Mouse (Mus musculus): ENCODE measurements at regions not wholly inside any gene's neighbourhood (a gene's known extent, or its start where the extent isn't known, plus 50 kb on each side); places are given as distances from the start of the nearest gene placed in this dataset.

DNA sequence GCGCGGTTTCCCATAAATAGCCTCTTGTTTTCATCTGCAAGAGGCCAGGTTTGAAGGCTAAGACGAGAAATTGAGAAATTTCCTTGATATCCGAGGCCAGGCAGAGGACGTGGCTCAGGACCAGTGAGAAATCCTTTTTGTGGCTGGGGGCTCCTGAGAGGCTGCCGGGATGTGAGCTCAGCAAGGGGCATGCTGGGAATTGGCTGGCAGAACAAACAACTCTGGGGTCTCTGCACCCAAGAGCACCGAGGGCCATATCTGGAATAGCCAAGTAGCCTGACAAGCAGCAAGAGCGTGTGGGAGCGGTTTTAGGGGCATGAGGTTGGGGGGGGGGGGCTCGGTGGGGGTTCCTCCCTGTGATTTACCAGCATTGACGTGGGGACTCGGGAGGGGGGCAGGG, 462.5 kb downstream of the Ccdc171 start:
- no peak for DNase-seq

DNA sequence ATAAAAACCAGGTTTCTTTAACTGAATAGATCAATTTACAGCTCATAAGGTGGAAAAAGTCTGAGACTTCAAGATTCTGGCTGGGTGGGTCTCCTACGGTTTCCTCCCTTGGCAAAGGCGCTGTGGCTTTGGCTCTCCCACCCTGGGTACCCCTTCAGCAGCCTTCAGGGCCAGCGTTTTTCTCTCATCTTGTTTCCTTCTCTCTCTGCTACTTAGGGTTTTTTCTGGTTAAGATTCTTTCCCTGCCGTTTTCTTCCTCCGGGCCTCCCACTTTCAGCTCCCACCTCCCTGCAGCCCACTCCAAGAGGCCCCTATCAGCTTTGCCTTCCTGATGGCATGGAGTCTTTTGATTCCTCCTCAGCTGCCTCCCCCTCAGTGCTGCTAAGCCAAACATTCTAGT, 463.0 kb downstream of the Ccdc171 start:
- DNase-seq = peak in 1 of 2 experiments; percentile 8

DNA sequence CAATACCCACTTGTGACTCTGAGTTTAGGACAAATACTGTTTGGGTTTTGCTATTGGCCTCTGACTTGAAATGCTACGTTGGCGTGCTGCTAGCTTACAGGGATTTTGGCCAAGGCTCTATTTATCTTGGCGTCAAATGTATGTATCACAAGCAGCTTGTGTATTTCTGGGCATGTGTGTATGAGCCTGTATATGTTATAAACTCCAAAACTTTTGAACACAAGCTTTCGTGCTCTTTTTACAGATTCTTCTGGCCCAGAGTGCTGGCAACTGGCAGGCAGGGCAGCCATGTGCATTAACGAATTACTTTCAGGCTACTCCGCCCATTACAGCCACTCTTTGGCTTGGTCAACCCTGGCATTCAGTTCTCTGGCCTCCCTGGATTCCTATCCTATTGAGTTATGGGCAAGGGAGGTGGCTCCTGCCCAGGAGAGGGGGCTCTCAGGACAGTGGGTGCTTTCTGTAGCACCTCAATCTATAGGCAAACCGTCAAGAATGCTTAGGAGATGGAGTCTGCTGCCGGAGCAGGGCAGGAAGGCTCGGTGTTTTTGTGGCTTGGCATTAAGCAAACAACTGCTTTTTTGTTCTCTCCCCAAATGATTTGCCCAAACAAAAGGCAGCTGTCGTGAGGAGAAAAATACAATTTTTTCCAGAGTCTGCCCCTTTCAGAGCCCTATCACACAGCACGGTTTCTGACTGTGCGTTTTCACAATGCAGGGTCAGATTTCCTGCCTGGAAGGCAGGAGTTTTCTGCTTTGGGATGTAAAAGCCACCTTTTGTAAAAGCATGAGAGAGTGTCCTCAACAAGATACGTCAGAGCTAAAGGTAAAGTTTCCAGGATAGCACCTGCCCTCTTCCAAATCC, 465.0 kb downstream of the Ccdc171 start:
- DNase-seq = peak; percentile 28 to 33

DNA sequence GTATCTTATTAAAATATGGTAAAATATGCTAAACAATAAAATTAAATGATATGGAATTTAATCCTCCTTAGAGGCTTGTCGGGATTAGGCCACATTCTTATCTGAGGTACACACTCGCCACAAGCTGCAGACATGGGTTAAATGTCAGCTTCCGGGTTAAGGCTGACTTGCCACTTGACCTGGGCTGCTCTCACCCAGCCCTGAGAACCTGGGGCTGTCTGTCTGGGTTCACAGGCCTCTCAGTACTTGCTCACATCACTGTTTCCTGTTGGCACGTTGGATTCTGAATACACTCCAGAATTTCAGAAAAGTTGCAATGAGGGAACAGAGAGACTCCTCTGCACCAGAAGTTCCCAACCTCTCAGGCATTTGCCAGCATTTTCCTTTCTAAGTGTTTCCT, 465.9 kb downstream of the Ccdc171 start:
- DNase-seq = no peak

DNA sequence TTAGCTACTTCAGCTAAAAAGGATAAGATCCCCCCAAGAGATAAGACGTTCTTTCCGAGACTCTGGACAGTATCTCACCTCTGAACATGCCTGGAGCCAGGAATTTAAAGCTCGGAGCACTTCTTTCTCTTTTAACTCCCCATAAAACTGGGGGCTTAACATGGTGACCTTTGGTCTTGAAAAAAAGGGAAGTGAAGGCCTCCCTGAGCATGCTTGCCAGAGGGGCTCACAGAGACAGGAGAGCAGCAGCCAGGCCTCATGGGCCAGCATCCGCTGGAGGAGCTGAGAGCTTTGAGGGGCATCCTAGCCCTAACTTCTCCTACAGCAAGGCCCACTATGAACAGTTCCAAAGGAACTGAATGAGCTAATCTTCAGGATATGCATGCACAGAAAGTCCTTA, 471.7 kb downstream of the Ccdc171 start:
- no peak for DNase-seq

DNA sequence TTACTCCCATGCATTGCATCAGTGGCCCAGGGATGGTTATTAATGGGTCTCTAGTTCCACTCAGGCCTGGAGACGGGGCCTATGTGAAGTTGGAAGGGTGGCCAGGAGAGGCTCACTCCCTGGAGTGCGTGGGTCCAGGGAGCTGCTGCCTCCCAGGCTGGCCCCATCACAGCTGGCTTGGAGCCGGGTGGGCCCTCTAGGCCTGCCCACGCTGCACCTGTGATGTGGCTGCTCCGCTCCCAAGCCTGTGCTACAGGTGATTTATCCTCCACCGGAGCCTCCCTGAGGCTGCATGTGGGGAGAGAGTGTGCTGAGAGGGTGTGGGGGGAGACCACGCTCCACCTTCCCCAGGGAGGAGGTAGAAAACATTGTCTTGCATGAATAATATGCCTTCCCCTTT, 476.3 kb downstream of the Ccdc171 start:
- DNase-seq = peak in 1 of 2 experiments; percentile 9

DNA sequence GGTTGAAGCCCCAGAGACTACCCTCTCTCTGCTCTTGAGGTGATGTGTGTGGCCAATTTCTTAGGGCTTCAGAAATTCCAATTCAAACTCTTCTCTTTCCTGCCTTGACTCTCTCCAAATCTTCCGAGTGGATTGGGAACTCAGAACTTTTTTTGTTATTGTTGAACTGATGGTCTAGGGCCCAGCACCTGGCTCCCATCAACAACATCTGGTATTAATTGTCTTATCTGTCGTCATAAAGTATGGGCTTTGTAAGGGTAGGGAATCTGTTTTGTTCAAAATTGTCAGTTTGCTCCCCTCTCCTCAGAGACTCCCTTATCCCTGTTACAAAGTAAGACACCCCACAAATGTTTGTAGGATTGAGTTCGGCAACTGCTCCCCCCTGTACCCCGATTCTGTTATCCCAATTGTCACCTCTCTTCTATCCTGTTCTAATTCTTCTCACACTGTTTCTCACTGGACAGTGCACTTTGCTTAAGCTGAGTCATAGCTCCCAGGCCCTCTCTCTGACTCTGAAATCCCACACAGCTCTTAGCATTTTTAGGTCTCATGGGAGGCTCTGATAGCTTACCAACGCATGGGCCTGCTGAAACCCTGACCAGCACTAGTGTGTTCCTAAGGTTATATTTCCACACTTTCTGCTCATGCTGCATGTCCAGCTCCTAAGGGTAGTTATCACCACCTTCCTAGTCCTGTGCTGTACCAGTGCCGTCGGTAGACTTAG, 478.9 kb downstream of the Ccdc171 start:
- DNase-seq = no peak

DNA sequence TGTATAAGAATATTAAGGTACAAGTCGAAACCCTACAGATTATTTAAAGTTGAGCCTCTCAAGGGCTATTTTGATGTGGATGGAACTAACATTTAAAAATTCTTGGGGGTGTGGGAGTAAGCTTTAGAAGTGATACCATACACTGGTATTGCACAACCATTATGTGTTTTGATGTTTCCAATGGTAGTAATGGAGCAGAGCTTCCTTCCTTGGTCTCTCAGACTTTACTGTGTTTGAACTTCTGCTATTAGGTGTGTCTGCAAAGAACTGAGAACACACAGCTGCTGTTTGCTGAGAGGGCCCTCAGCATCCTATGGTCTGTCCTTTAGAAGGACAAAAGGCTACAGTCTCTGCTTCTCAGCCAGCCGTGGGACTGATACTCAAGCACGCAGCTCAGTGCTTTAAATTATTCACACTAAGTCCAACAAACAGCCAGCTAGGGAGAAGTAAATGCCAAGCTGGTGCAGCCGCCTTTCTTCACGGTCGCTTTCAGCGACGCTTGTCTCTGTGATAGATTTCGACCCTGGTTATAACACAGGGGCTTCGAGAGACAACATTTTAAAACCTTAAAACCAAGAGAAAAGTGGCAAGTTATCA, 479.5 kb downstream of the Ccdc171 start:
- no peak for DNase-seq

DNA sequence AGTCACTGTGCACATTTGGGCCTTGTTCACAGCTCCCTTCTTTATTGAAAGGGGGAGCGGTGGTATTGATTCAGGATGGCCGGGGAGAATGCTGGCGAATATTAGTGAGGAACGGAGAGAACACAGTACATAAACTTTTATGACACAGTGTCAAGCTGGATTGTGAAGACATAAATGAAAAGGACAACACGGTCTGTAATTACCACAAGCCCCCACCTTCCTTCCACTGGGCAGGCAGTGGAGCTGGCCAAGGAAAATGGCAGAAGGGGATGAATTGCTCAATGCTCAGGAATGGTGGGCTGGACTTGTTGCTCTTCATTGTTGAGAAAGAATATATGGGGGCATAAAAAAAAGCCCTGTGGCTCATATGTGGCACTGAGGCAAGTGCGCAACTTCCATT, 486.6 kb downstream of the Ccdc171 start:
- DNase-seq = no peak

DNA sequence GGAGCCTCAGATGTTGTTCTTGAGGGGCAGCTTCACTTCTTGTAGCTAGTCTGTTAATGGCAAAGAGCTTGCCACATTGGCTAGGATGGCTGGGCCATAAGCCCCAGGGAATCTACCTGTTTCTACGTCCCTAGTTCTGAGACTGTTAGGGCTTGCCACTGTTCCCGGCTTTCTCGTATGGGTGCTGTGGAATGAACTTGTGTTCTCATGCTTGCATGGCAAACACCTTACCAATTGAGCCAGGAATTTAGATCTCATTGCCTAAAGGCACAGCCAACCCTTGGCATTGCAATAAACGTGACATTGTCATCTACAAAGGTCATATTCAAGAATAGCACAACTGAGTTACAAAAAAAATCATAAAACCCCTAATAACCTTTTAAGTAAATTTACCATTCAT, 489.8 kb downstream of the Ccdc171 start:
- DNase-seq = no peak

DNA sequence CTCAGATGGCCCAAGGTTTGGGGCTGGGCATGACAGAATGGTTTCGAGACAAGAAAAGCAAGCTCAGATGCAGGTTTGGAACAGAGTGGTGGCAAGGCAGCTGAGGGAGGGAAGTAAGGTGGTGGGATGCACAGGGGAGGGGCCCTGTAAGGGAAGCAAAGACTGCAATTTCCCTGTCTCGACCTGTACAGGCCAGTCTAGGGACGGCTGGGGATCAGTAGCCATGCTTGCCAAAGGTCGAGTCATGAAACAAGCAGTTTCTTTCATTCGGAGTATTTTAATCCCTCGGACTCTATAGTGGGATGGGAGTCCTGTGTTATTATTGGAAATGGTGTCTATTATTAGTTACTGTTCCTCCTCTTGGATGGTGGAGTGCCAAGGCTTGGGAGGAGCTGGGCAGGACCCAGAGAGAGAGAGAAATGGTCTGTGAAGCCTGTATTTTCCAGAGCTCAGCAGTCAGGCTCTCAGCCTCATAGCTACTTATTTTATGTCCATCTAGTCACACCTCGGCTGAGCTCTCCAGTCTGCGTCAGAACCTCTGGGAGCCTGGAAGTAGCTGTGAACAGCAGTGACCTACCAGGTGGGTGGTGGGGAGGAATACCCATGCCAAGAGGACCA, 490.3 kb downstream of the Ccdc171 start:
- DNase-seq = no peak

DNA sequence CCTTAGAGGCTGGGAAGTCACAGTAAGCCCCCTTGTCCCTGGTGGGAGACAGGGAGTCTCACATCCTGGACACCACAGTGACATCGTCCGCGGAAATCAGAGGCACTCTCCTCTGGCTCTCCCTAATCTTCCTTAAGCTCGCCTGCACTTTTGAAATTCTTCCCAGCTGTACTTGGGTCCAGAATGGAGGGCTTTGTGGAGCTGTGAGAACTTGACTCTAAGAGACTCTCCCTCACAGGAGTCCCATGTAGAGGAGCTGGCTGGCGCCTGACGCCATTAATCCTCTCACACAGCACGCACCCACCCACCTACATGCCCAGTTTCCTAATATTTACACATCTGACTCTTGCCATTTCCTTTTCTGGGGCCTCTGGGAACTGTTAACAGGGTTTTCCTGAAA, 492.8 kb downstream of the Ccdc171 start:
- DNase-seq = no peak

DNA sequence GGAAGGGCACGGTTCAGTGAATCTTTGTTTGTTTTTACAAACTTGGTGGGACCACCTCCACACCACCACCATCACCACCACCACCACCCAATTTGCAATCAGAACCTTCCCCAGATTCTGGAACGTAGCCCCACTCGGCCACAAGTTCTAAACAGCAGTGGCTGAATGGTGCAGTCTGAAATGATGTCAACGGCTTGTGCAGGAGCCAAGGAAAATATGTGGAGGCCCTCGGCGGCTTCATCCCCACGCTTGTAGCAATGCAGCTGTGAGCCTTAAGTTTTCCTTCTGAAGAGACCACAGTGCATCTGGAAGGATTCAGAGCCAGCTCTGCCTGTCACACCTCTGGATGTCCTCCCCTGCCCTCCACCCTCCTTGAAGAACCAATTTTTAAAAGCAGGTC, 493.4 kb downstream of the Ccdc171 start:
- peak; percentile 53 to 65 for DNase-seq

DNA sequence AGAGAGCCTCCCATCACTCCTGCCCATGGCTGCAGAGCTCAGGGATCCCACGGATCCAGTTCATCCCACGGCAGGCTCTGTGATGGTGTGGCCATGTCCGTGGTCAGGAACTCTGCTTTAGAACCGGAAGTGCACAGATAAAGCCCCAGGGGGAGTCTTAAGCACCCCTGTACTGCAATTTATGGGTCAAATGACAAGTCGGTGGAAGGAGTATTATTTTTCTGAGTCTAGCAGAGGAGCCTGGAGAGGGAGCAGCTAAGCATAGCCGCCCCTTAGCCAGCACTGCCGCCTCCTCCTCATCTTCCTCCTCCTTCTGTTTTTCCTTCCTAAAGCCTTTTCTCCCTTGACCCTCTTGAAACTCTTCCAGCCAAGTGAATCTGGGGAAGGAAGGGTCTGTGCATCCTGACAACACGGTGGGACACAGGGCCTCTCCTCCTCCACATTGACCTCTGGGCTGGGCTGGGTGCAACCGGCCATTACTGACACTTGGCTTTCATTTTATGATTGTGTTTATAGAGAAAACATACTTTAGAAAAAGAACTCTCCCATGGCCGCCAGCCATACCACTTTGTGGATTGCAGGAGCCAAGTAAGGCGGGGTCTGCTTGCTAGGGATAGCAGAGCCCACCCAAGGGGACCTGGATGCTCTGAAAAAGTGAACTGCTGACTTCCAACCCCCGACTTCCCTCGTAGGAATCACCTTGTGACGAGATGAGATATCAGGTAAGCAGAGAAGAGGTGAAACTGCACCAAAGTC, 494.3 kb downstream of the Ccdc171 start:
- peak; percentile 49 to 67 for DNase-seq

DNA sequence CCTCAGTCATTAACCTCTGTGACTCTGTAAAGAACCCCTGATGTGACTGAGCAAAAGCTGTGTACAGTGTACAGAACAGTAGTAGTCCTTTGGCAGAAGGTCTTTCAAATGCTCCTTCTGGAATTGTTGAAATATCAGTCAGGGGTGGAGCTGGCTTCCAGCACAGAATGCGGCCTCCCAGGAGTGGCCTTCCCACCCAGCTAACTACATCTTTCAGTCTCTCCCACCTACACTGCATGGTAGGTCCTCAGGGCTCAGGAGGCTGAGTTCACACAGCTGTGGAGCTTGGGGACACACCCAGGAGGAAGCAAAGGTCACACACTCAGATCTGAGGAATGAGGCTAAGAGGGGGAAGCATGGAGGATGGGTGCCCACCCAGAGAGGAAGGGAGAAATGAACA, 495.3 kb downstream of the Ccdc171 start:
- no peak for DNase-seq

DNA sequence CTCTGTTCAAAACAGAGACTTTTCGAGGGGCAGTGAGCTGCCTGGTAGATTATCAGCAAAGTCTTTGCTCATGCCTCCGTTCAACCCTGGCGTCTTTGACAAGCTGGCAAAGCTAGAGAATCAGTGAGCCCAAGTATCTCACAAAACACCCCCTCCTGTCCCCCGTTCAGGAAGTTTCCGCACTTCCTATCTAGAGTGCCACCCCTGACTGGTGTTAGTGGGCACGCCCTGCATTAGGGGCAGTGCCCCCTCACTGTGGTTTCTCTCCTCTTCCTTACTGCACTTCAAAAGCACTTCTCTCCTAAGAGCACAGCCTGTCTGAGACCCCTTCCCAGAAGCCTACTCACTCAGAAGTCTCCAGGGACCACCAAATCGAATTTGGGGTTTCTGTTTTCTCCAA, 497.0 kb downstream of the Ccdc171 start:
- no peak for DNase-seq

DNA sequence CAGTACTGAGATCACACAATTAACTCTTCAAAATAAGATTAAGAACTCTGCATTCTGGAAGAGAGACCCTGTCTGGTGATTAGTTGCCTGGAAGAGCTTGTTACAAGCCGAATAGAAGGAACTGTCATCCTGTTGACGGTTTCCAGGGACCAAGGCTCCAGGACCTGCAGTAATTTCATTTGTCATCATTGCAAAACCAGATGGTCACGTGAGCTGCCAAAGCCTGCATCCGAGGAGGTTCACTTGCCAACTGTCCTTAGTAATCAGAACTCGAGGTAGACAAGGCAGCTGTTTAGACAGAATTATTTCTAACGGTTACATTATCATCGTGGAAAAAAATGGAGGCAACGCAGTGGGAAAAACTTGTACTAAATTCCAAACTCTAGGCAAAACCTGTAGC, 500.8 kb downstream of the Ccdc171 start:
- DNase-seq = no peak

DNA sequence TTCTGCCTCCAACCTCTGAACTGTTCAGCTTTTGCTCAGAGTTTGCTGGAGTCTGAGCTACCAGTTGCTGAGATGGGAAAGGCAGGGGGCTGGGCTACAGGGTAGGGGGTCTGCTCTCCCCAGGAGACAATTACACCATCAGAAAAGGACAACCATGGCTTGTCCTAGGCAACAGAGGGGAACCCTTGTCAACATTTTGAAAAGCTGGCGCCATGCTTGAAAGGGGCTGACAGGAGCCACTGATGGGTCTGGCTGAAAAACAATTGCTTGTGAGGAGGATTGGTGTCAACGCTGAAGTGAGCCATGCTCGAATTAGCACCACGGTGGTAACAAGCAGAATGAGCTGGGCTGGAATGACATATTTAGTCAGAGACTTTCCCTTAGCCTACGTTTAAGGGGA, 502.8 kb downstream of the Ccdc171 start:
- no peak for DNase-seq

DNA sequence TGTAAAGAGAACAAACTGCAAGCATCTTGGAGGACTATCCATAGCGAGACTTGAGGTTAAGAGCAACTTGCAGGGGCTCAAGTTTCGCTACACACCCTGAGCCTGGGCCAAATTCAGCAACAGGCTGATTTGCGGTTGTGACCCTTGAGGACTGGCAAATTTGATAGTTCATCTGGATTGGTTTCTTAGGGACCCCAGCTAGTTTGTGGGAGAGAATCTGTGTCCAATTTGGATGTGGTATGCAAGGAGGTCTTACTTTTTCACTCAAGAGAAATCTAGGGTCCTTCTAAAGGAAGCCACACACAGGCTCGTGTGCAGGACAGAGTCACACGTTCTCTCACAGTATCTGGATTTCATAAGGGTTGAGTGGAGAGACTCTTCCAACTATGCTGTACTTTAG, 505.6 kb downstream of the Ccdc171 start:
- no peak for DNase-seq

DNA sequence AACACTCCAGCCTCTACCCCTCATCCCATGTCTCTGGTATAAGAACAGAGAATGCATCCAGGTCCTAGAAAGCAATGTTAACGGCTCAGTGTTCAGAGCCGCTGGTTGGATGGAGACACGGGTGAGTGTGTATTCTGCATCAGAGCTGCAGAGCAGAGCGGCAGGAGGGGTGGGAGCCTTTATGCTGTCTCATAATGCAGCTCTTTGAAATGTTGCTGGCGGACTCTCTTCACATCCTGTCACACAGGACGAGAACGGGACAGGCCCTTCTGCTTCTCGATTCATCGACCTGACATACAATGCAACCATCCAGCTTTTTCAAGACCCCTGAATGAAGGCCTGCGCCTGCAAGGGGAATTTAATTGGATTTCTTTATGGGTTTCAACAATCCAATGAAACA, 507.2 kb downstream of the Ccdc171 start:
- no peak for DNase-seq

DNA sequence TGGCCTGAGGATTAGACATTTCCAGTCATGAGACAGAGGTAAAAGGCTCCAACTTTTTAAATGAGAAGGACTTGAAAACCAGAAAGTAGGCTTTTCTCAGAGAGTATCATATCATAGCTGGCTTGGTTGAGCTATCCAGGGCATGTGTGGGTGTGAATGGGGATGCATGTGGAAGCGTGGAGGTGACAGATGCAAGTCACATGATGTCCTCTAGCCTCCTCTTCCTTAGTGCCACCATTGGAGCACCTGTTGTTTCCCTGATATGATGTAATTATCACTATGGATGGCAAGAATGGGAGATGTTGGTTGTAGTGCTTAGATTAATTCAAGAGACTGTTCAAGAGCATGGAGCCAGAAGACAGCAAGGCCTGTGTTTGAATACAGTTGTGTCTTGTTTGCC, 510.0 kb downstream of the Ccdc171 start:
- DNase-seq = no peak

DNA sequence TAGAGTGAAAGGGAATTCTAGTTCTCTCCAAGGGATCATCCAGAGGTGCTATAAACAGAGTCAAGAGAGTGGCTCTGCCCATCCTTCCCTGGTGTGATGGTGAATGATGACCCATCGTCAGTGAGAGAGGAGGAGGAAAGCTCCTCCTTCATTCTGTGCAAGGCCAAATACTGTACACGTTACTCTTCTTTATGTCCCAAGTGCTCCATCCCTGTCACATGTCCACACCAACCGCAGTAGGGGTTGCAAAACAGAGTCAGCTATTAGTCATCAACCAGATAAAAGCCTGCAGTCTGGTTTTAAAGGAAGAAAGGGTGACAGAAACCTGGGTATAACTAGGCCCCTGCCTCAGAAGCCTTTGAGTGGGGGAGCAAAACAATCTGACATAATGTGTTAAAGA, 512.2 kb downstream of the Ccdc171 start:
- no peak for DNase-seq

DNA sequence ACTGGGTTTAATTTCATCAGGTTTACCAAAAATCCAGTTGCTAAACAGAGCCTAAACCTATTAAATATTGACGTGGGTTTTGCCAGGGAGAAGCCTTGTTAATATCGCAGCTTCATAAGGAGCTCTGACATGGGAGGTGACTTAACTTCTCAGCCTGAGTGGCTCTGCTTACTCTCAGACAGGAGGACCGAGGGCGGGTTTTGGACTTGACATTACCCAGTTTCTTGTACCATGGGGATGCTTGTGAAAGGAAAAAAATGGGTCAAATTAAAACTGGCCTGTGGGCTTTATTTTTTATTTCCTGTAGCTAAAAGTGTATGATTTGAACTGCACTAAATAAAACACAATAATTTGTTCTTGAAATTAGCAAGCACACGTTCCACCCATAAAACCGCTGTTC, 524.9 kb downstream of the Ccdc171 start:
- no peak for DNase-seq

Measured in kidney, postnatal 4 days (tissue).